Mouse (Mus musculus) fibroblast of lung, adult 2 months (primary cell): ENCODE measurements around the gene Gm13287.
A peak's percentile ranks its signal among the peaks of the same experiment; 100 is the strongest.
"Not testable (repeated sequence)": the region's sequence is repeated elsewhere in the genome, so short reads cannot be mapped to it uniquely, and the experiment has no call there.

Experiments used
- DNase-seq: peaks from one replicate; pipeline ENCODE4 v3.0.0-alpha.2; 2011; ENCODE audit warnings: low read depth

Gm13287 gene

DNA sequence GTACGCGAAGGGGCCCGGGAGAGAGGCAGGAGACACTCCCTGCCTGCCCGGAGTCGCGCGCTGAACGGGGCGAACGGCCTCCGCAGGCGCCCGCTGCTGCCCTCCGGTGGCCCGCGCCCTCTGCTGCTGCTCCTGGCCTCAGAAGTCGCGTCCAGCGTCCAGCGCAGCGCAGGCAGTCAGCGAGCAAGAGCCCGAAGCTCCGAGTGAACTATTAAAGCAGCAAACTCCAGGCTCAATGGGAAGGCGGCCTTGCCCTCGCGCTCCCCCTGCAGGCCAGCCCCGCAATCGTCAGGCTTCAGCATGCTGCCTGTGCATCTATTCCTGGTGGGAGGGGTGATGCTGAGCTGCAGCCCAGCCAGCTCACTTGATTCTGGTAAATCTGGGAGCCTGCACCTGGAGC lies at the start of gene Gm13287:
TSS of gene Gm13287 (plus strand) at position 301 of the 400 bp plus-strand sequence.
- not testable (repeated sequence) for DNase-seq

DNA sequence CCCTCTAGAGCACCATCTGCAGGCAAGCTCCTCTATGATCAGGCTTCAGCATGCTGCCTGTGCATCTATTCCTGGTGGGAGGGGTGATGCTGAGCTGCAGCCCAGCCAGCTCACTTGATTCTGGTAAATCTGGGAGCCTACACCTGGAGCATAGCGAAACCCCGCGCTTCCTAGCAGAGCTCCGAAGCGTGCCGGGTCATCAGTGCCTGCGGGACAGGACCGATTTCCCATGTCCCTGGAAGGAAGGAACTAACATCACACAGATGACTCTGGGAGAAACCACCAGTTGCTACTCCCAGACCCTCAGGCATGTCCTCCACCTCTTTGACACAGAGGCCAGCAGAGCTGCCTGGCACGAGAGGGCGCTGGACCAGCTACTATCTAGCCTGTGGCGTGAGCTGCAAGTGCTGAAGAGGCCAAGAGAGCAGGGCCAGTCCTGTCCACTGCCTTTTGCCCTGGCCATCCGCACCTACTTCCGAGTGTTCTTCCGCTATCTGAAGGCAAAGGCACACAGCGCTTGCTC lies 48.2 kb upstream of the Gm13287 start, which contains the start of gene Gm13271:
TSS of gene Gm13271 (plus strand) at position 51 of the 523 bp plus-strand sequence.
- not testable (repeated sequence) for DNase-seq

- DNase-seq = peak; percentile 19
Observed at GRCm38 (mm10) chr4:88756581-88757513, 46.2 kb upstream of the Gm13287 start.

DNA sequence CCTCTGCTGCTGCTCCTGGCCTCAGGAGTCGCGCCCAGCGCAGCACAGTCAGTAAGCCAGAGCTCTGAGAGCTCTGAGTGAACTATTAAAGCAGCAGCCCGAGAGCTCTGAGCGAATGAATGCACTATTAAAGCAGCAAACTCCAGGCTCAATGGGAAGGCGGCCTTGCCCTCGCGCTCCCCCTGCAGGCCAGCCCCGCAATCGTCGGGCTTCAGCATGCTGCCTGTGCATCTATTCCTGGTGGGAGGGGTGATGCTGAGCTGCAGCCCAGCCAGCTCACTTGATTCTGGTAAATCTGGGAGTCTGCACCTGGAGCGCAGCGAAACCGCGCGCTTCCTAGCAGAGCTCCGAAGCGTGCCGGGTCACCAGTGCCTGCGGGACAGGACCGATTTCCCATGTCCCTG lies 45.4 kb upstream of the Gm13287 start:
- peak; percentile 79 for DNase-seq

GRCm38 (mm10) chr4:88758751-88759150 lies 44.3 kb upstream of the Gm13287 start:
- DNase-seq = not testable (repeated sequence)

- not testable (repeated sequence) for DNase-seq
Observed at GRCm38 (mm10) chr4:88759610-88760268, 43.3 kb upstream of the Gm13287 start, which contains the start of gene Gm13283. TSS of gene Gm13283 (plus strand) at chr4:88760119.

GRCm38 (mm10) chr4:88760431-88760830 lies 42.6 kb upstream of the Gm13287 start:
- DNase-seq = peak; percentile 80

- DNase-seq = not testable (repeated sequence)
Observed at GRCm38 (mm10) chr4:88761776-88762175, 41.3 kb upstream of the Gm13287 start.

DNA sequence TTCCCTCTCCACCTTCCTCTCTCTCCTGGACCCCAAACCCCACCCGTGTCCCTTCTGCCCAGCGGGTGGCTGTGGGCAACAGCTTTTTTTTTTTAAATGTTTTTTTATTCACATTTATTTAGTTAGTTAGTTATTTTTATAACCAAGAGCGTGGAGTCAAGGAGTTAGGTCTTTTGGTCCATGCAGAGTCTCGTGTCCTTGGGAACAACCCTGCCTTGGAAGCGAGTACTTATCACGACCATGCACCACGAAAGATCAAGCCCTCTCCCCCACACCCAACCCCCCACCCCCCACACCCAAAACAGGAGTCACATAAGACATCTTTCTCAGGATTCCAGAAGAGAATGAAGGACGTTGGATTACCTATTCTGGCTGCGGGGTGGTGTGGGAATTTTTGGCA lies 40.7 kb upstream of the Gm13287 start:
- not testable (repeated sequence) for DNase-seq

DNA sequence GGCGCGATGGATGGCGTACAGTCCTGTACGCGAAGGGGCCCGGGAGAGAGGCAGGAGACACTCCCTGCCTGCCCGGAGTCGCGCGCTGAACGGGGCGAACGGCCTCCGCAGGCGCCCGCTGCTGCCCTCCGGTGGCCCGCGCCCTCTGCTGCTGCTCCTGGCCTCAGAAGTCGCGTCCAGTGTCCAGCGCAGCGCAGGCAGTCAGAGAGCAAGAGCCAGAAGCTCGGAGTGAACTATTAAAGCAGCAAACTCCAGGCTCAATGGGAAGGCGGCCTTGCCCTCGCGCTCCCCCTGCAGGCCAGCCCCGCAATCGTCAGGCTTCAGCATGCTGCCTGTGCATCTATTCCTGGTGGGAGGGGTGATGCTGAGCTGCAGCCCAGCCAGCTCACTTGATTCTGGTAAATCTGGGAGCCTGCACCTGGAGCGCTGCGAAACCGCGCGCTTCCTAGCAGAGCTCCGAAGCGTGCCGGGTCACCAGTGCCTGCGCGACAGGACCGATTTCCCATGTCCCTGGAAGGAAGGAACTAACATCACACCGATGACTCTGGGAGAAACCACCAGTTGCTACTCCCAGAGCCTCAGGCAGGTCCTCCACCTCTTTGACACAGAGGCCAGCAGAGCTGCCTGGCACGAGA lies 39.6 kb upstream of the Gm13287 start:
- peak; percentile 65 for DNase-seq

- DNase-seq = not testable (repeated sequence)
Observed at GRCm38 (mm10) chr4:88773534-88773933, 29.5 kb upstream of the Gm13287 start, which contains the start of gene Gm13290. TSS of gene Gm13290 (plus strand) at chr4:88773834.

- not testable (repeated sequence) for DNase-seq
Observed at GRCm38 (mm10) chr4:88776622-88777021, 26.4 kb upstream of the Gm13287 start, which contains the start of gene Gm13289. TSS of gene Gm13289 (plus strand) at chr4:88776922.

DNA sequence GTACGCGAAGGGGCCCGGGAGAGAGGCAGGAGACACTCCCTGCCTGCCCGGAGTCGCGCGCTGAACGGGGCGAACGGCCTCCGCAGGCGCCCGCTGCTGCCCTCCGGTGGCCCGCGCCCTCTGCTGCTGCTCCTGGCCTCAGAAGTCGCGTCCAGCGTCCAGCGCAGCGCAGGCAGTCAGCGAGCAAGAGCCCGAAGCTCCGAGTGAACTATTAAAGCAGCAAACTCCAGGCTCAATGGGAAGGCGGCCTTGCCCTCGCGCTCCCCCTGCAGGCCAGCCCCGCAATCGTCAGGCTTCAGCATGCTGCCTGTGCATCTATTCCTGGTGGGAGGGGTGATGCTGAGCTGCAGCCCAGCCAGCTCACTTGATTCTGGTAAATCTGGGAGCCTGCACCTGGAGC lies 23.5 kb upstream of the Gm13287 start, which contains the start of gene Gm13272:
TSS of gene Gm13272 (plus strand) at position 301 of the 400 bp plus-strand sequence.
- DNase-seq = not testable (repeated sequence)

GRCm38 (mm10) chr4:88780320-88780719 lies 22.7 kb upstream of the Gm13287 start:
- DNase-seq = not testable (repeated sequence)

GRCm38 (mm10) chr4:88781831-88782230 lies 21.2 kb upstream of the Gm13287 start, which contains the start of gene Ifnz:
TSS of gene Ifnz (plus strand) at chr4:88782131.
- DNase-seq = not testable (repeated sequence)

GRCm38 (mm10) chr4:88782335-88782734 lies 20.7 kb upstream of the Gm13287 start:
- not testable (repeated sequence) for DNase-seq

GRCm38 (mm10) chr4:88785409-88785808 lies 17.6 kb upstream of the Gm13287 start, which contains the start of gene Gm13276:
TSS of gene Gm13276 (plus strand) at chr4:88785709.
- DNase-seq = not testable (repeated sequence)

DNA sequence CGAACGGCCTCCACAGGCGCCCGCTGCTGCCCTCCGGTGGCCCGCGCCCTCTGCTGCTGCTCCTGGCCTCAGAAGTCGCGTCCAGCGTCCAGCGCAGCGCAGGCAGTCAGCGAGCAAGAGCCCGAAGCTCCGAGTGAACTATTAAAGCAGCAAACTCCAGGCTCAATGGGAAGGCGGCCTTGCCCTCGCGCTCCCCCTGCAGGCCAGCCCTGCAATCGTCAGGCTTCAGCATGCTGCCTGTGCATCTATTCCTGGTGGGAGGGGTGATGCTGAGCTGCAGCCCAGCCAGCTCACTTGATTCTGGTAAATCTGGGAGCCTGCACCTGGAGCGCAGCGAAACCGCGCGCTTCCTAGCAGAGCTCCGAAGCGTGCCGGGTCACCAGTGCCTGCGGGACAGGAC lies 14.7 kb upstream of the Gm13287 start, which contains the start of gene Gm13277:
TSS of gene Gm13277 (plus strand) at position 231 of the 400 bp plus-strand sequence.
- DNase-seq = not testable (repeated sequence)

- DNase-seq = not testable (repeated sequence)
Observed at GRCm38 (mm10) chr4:88791250-88791649, 11.8 kb upstream of the Gm13287 start, which contains the start of gene Gm13278. TSS of gene Gm13278 (plus strand) at chr4:88791550.

GRCm38 (mm10) chr4:88793936-88794675 lies 8.9 kb upstream of the Gm13287 start, which contains the start of gene Gm13275:
TSS of gene Gm13275 (plus strand) at chr4:88794487.
- DNase-seq = not testable (repeated sequence)
